Mouse (Mus musculus) erythroblast, adult 5-6 weeks (primary cell): ENCODE measurements around the gene 1810046K07Rik. TPM values are rescaled to one million over a fixed set of nuclear protein-coding genes. Genes with fewer than 3 reads are reported as not detected.

Experiments
- ATAC-seq: replicated peaks from 2 replicates; pipeline ENCODE4 v1.8.0; 2016; ENCODE audit warnings: moderate number of reproducible peaks, mild to moderate bottlenecking, moderate TSS enrichment, inconsistent platforms; ENCODE audit not compliant: poor library complexity, low FRiP score, severe bottlenecking
- total RNA-seq, 2 experiments: library from RNA; stranded (forward) in 1 of 2; stranded (reverse) in 1 of 2; fragments of 150-400 nt in 1 of 2; fragments of 200-764, 138-1000 nt in 1 of 2; gene quantifications; 2 replicates each; pipeline versions ENCODE4 v1.2.3 to v1.2.4; 2015 to 2017; ENCODE audit warnings: low replicate concordance in 2 of 2

1810046K07Rik gene
- total RNA-seq (2015; ENCODE audit: low replicate concordance) (not detected in 2 replicates), total RNA-seq (2017; ENCODE audit: low replicate concordance) (not detected in 2 replicates)

GRCm38 (mm10) chr9:51328731-51329130, at the start of gene 1810046K07Rik:
Gene 1810046K07Rik (minus strand): TSS chr9:51328917.
- no peak for ATAC-seq

GRCm38 (mm10) chr9:51369560-51369959, 40.8 kb upstream of the 1810046K07Rik start:
- no peak for ATAC-seq

GRCm38 (mm10) chr9:51367124-51367523, 38.4 kb upstream of the 1810046K07Rik start:
- no peak for ATAC-seq

GRCm38 (mm10) chr9:51364059-51364458, 35.3 kb upstream of the 1810046K07Rik start:
- no peak for ATAC-seq

GRCm38 (mm10) chr9:51353511-51353910, 24.8 kb upstream of the 1810046K07Rik start:
- ATAC-seq: no peak

GRCm38 (mm10) chr9:51352896-51353295, 24.2 kb upstream of the 1810046K07Rik start:
- no peak for ATAC-seq

GRCm38 (mm10) chr9:51349422-51349821, 20.7 kb upstream of the 1810046K07Rik start:
- no peak for ATAC-seq

GRCm38 (mm10) chr9:51345768-51346167, 17.1 kb upstream of the 1810046K07Rik start:
- no peak for ATAC-seq

GRCm38 (mm10) chr9:51335294-51336010, 6.7 kb upstream of the 1810046K07Rik start:
- ATAC-seq: no peak

GRCm38 (mm10) chr9:51331449-51332238, 2.9 kb upstream of the 1810046K07Rik start:
- no peak for ATAC-seq

- ATAC-seq: no peak
Observed at GRCm38 (mm10) chr9:51327555-51327903, 1.2 kb downstream of the 1810046K07Rik start.

- no peak for ATAC-seq
Observed at GRCm38 (mm10) chr9:51326619-51327554, 1.8 kb downstream of the 1810046K07Rik start.

- no peak for ATAC-seq
Observed at GRCm38 (mm10) chr9:51324406-51325065, 4.2 kb downstream of the 1810046K07Rik start.

- no peak for ATAC-seq
Observed at GRCm38 (mm10) chr9:51320096-51320495, 8.6 kb downstream of the 1810046K07Rik start.

GRCm38 (mm10) chr9:51318246-51318645, 10.5 kb downstream of the 1810046K07Rik start:
- ATAC-seq: no peak

- ATAC-seq: no peak
Observed at GRCm38 (mm10) chr9:51317322-51317721, 11.4 kb downstream of the 1810046K07Rik start.

- ATAC-seq: no peak
Observed at GRCm38 (mm10) chr9:51315402-51316063, 13.2 kb downstream of the 1810046K07Rik start.

GRCm38 (mm10) chr9:51312554-51313317, 16.0 kb downstream of the 1810046K07Rik start:
- ATAC-seq: no peak
